Mouse (Mus musculus) MEL (cell line): ENCODE data around the gene Ascl4. TPM values are rescaled to one million over a fixed set of nuclear protein-coding genes. Genes with fewer than 3 reads are reported as not detected.

Source experiments
- DNase-seq: peaks from one replicate; pipeline ENCODE4 v3.0.0; 2011; ENCODE audit warnings: low read depth, low spot score
- H3K27ac ChIP-seq: 2 replicates; pipeline ENCODE4 v1.5.1; 2012; ENCODE audit warnings: low read depth, mild to moderate bottlenecking, control low read depth, low read length, moderate library complexity; ENCODE audit not compliant: control insufficient read depth
- H3K27me3 ChIP-seq, 2 experiments: fragments of 150-350 bp in 1 of 2; sonication (generic) in 1 of 2; 2 replicates each; pipeline ENCODE4 v1.6.1; 2012; ENCODE audit warnings: low read length in 2 of 2, mild to moderate bottlenecking in 2 of 2, improper control_type of control experiment in 1 of 2, moderate library complexity in 1 of 2; ENCODE audit not compliant: insufficient read depth in 2 of 2, control insufficient read depth in 1 of 2
- H3K36me3 ChIP-seq, 2 experiments: 2 replicates each; pipeline ENCODE4 v1.6.1; 2012 to 2014; ENCODE audit warnings: low read length in 2 of 2, improper control_type of control experiment in 1 of 2, inconsistent platforms in 1 of 2, mild to moderate bottlenecking in 1 of 2; ENCODE audit not compliant: insufficient read depth in 2 of 2, control insufficient read depth in 1 of 2
- H3K4me1 ChIP-seq, 2 experiments: fragments of 150-350 bp in 1 of 2; sonication (generic) in 1 of 2; 2 replicates each; pipeline ENCODE4 v1.6.1; 2012; ENCODE audit warnings: low read length in 2 of 2, improper control_type of control experiment in 1 of 2, mild to moderate bottlenecking in 1 of 2; ENCODE audit not compliant: insufficient read depth in 2 of 2, control insufficient read depth in 1 of 2
- H3K4me3 ChIP-seq, 2 experiments: fragments of 150-350 bp in 1 of 2; sonication (generic) in 1 of 2; 2 replicates each; pipeline ENCODE4 v1.5.1; 2012; ENCODE audit warnings: low read depth in 2 of 2, low read length in 2 of 2, mild to moderate bottlenecking in 2 of 2, moderate library complexity in 2 of 2, control low read depth in 1 of 2, improper control_type of control experiment in 1 of 2; ENCODE audit not compliant: control insufficient read depth in 1 of 2, insufficient read depth in 1 of 2
- H3K79me2 ChIP-seq: 2 replicates; pipeline ENCODE4 v1.6.1; 2012; ENCODE audit warnings: mild to moderate bottlenecking, low read length, moderate library complexity; ENCODE audit not compliant: control insufficient read depth, poor library complexity, insufficient read depth
- H3K9ac ChIP-seq: 2 replicates; pipeline ENCODE4 v1.6.1; 2012; ENCODE audit warnings: low read depth, mild to moderate bottlenecking, control low read depth, low read length, moderate library complexity; ENCODE audit not compliant: control insufficient read depth, poor library complexity, severe bottlenecking
- H3K9me3 ChIP-seq: fragments of 150-350 bp; sonication (generic); replicated peaks from 2 replicates; pipeline ENCODE4 v1.6.1; 2012; ENCODE audit warnings: mild to moderate bottlenecking, low read length, improper control_type of control experiment, moderate library complexity; ENCODE audit not compliant: insufficient read depth
- EP300 ChIP-seq, 2 experiments: IDR thresholded peaks; 2 replicates each; pipeline ENCODE4 v1.6.1; 2011; ENCODE audit warnings: improper control_type of control experiment in 2 of 2, low read length in 2 of 2, low read depth in 1 of 2, mild to moderate bottlenecking in 1 of 2
- ETS1 ChIP-seq: IDR thresholded peaks from 2 replicates; pipeline ENCODE4 v1.6.1; 2012; ENCODE audit warnings: low read depth, mild to moderate bottlenecking, inconsistent platforms, low read length, improper control_type of control experiment, moderate library complexity
- GABPA ChIP-seq: IDR thresholded peaks from 2 replicates; pipeline ENCODE4 v1.6.1; 2012; ENCODE audit warnings: low read depth, mild to moderate bottlenecking, inconsistent platforms, low read length, improper control_type of control experiment, moderate library complexity
- GATA1 ChIP-seq: IDR thresholded peaks from 2 replicates; pipeline ENCODE4 v1.6.1; 2011; ENCODE audit warnings: low read depth, low read length, improper control_type of control experiment
- JUND ChIP-seq: IDR thresholded peaks from 2 replicates; pipeline ENCODE4 v1.6.1; 2011; ENCODE audit warnings: low read depth, mild to moderate bottlenecking, improper control_type of control experiment, low read length
- MAX ChIP-seq: IDR thresholded peaks from 2 replicates; pipeline ENCODE4 v1.6.1; 2011; ENCODE audit warnings: low read length, improper control_type of control experiment
- MAZ ChIP-seq: IDR thresholded peaks from 2 replicates; pipeline ENCODE4 v1.6.1; 2012; ENCODE audit warnings: low read depth, mild to moderate bottlenecking, inconsistent platforms, low read length, improper control_type of control experiment
- MYB ChIP-seq: IDR thresholded peaks from 2 replicates; pipeline ENCODE4 v1.6.1; 2011; ENCODE audit warnings: mild to moderate bottlenecking, low read depth, low read length, improper control_type of control experiment
- POLR2A ChIP-seq, 2 experiments: IDR thresholded peaks; 2 replicates each; pipeline ENCODE4 v1.6.1; 2011 to 2012; ENCODE audit warnings: low read length in 2 of 2, mild to moderate bottlenecking in 2 of 2, control low read depth in 1 of 2, improper control_type of control experiment in 1 of 2, low read depth in 1 of 2, moderate library complexity in 1 of 2; ENCODE audit not compliant: control insufficient read depth in 1 of 2, insufficient read depth in 1 of 2, poor library complexity in 1 of 2
- POLR2AphosphoS2 ChIP-seq: IDR thresholded peaks from 2 replicates; pipeline ENCODE4 v1.6.1; 2011; ENCODE audit warnings: low read length, improper control_type of control experiment
- POLR2AphosphoS5 ChIP-seq: IDR thresholded peaks from 2 replicates; pipeline ENCODE4 v1.6.1; 2012; ENCODE audit warnings: low read depth, borderline replicate concordance, mild to moderate bottlenecking, inconsistent platforms, low read length, moderate library complexity, mixed read lengths
- RAD21 ChIP-seq: IDR thresholded peaks from 2 replicates; pipeline ENCODE4 v1.6.1; 2011; ENCODE audit warnings: mild to moderate bottlenecking, low read depth, low read length, improper control_type of control experiment
- SMC3 ChIP-seq: IDR thresholded peaks from 2 replicates; pipeline ENCODE4 v1.6.1; 2011; ENCODE audit warnings: low read depth, low read length, improper control_type of control experiment
- TCF12 ChIP-seq: IDR thresholded peaks from 2 replicates; pipeline ENCODE4 v1.6.1; 2014; ENCODE audit warnings: low read depth, mild to moderate bottlenecking, inconsistent platforms, low read length, improper control_type of control experiment, moderate library complexity
- UBTF ChIP-seq: IDR thresholded peaks from 2 replicates; pipeline ENCODE4 v1.6.1; 2012; ENCODE audit warnings: low read depth, mild to moderate bottlenecking, inconsistent platforms, low read length, improper control_type of control experiment, moderate library complexity, borderline replicate concordance; ENCODE audit not compliant: insufficient read depth
- ZC3H11A ChIP-seq: IDR thresholded peaks from 2 replicates; pipeline ENCODE4 v1.6.1; 2012; ENCODE audit warnings: low read depth, mild to moderate bottlenecking, inconsistent platforms, low read length, improper control_type of control experiment
- ZMIZ1 ChIP-seq: IDR thresholded peaks from 2 replicates; pipeline ENCODE4 v1.6.1; 2012; ENCODE audit warnings: low read depth, mild to moderate bottlenecking, inconsistent platforms, low read length, improper control_type of control experiment, moderate library complexity
- polyA plus RNA-seq, 2 experiments: library from polyadenylated mRNA; stranded (reverse) in 1 of 2; unstranded in 1 of 2; fragments of >175 nt in 1 of 2; fragments of >200 nt in 1 of 2; gene quantifications; 2 replicates each; pipeline versions ENCODE4 v1.2.1 to v1.2.4; 2012; ENCODE audit warnings: low replicate concordance in 2 of 2, low read depth in 1 of 2; ENCODE audit not compliant: insufficient read length in 2 of 2, insufficient read depth in 1 of 2, missing spikeins in 1 of 2
- total RNA-seq: library from RNA; depleted of rRNA; stranded (reverse); fragments of 300-350 nt; gene quantifications from 2 replicates; pipeline ENCODE4 v1.2.3, GENCODE M21; 2012

Ascl4 gene
- total and polyA plus RNA-seq, 3 experiments: not detected

GRCm38 (mm10) chr10:85968731-85969130 is 41.2 kb downstream of the Ascl4 start:
- no peaks in the 10 kb centered on the region for H3K36me3 ChIP-seq
- H3K9me3 ChIP-seq: no peaks in the 10 kb centered on the region
- H3K9ac ChIP-seq: no peak overlapping the region
- TF ChIP-seq ETS1: no peak
- H3K79me2 ChIP-seq: no peaks in the 10 kb centered on the region
- DNase-seq: no peak
- H3K4me1 ChIP-seq: no peaks in the 10 kb centered on the region
- H3K27ac ChIP-seq: no peak overlapping the region
- peaks cover 0 to 1% of the 10 kb centered on the region in 2 experiments; a peak in 3 of 4 replicates for H3K27me3 ChIP-seq
- H3K4me3 ChIP-seq: no peak overlapping the region

GRCm38 (mm10) chr10:85969894-85970620 is 42.6 kb downstream of the Ascl4 start:
- Histone ChIP-seq H3K27ac (no peak overlapping the region), H3K36me3 (no peaks in the 10 kb centered on the region), H3K4me1 (no peaks in the 10 kb centered on the region), H3K4me3 (no peak overlapping the region), H3K79me2 (no peaks in the 10 kb centered on the region), H3K9me3 (no peaks in the 10 kb centered on the region), H3K9ac (no peak overlapping the region), H3K27me3 (peaks cover 0 to 1% of the 10 kb centered on the region in 2 experiments; a peak in 3 of 4 replicates)
- DNase-seq: peak; percentile 21
- TF ChIP-seq ETS1 (no peak), GATA1 (no peak), MAX (no peak), POLR2A (IDR thresholded peaks at IDR 0.05; ENCODE audit: control insufficient read depth in 1 of 2, insufficient read depth in 1 of 2, low read depth in 1 of 2, low read length in 2 of 2, poor library complexity in 1 of 2) (no peak)

- Histone ChIP-seq H3K27me3 (no peaks in the 10 kb centered on the region; a peak in 2 of 4 replicates), H3K4me1 (no peaks in the 10 kb centered on the region), H3K9ac (no peak overlapping the region), H3K9me3 (no peaks in the 10 kb centered on the region), H3K79me2 (no peaks in the 10 kb centered on the region), H3K36me3 (no peaks in the 10 kb centered on the region), H3K27ac (no peak overlapping the region), H3K4me3 (no peak overlapping the region)
- no peak for DNase-seq
- TF ChIP-seq RAD21 (no peak), MAZ (no peak), POLR2AphosphoS5 (no peak), SMC3 (no peak), UBTF (no peak), MAX (no peak), POLR2AphosphoS2 (no peak), TCF12 (no peak), ZMIZ1 (no peak), JUND (no peak), GABPA (no peak), MYB (no peak), EP300 (IDR thresholded peaks at IDR 0.05; ENCODE audit: low read depth in 1 of 2, low read length in 2 of 2) (no peak), ZC3H11A (no peak)
These were observed 44.3 kb downstream of the Ascl4 start for GRCm38 (mm10) chr10:85971826-85972225.
